Mouse (Mus musculus): ENCODE data around the gene Gsg1l. TPM values are rescaled to one million over a fixed set of nuclear protein-coding genes. Genes with fewer than 3 reads are reported as not detected.

The Gsg1l gene
- total RNA-seq (2023): not detected

GRCm38 (mm10) chr7:126082286-126082741 lies at the start of gene Gsg1l:
TSS of gene Gsg1l (minus strand) at chr7:126082411.

Other genes starting within 250 kb of the Gsg1l start
- 226 TPM for gene Xpo6, start 118.1 kb upstream of the Gsg1l start, total RNA-seq (2023)
- 43.1 TPM for gene Sbk1, start 190.2 kb upstream of the Gsg1l start, total RNA-seq (2023)